9 mouse cellular contexts compared by ENCODE assay signal in the genomic region with DNA sequence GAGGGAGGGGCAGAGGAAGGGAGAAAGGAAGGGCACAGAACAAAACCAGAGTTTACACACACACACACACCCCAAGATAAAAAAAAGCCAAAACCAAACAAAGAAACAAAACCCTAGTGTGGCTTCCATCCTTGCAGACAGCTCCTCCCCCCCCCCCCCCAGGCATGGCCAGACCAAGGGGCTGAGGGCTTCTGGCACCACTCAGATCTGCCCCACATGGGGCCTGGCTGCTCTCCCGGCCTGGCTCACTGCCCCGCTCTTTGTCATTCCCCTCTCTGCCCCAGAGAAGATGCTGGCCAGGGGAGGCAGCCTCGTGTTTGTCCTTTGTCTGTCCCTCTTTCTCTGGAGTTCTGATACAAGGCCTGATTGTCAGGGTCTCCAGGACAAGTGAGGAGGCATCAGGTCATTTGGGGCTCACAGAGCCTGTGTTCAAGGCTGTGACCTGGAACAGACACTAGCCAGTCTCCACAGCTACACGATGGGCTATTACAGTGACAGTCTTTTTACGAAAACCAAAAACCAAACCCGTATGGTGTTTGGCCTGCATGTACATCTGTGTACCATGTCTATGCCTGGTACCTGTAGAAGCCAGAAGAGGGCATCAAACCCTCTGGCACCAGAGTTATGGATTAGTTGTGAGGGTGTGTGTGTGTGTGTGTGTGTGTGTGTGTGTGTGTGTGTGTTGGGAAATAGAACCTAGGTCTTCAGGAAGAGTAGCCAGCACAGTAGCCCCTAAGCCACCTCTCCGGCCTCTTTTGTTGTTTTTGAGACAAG. TPM values are rescaled to one million over a fixed set of nuclear protein-coding genes. Genes with fewer than 3 reads are reported as not detected.
DNase-seq lines count a peak whose midpoint lies in the region; ATAC-seq lines count a peak whose summit lies in the region.
"Had no signal": no experiment of that assay in that cellular context is flagged by ENCODE, and none has a peak within 500 bp of the region (broad histone marks: within the 10 kb centered on the region; RNA-seq: fewer than 3 reads in every experiment).

No protein-coding gene starts in this region.

- intact Hi-C loops in heart, postnatal 25 days (cut with DNase I): no loop called here

- no peak overlapping the region for H3K9ac ChIP-seq in hindbrain, embryonic 16.5 days (ENCODE audit: low read depth, low read length)
- no peak overlapping the region for H3K9ac ChIP-seq in midbrain, embryonic 14.5 days (replicated peaks; ENCODE audit: low read length)
- H3K9ac ChIP-seq in liver, embryonic 11.5 days (ENCODE audit: low read depth, low read length): no peak overlapping the region

- no peaks in the 10 kb centered on the region; the same call in 1 of the 2 replicates for H3K27me3 ChIP-seq in embryonic facial prominence, embryonic 10.5 days (replicated peaks; ENCODE audit: low read depth, poor library complexity, severe bottlenecking)
- H3K27me3 ChIP-seq in hindbrain, embryonic 16.5 days (replicated peaks; ENCODE audit: control insufficient read depth, insufficient read depth, low read length): no peaks in the 10 kb centered on the region
- H3K27me3 ChIP-seq in midbrain, embryonic 14.5 days (ENCODE audit: control insufficient read depth, insufficient read depth, low read length): no peaks in the 10 kb centered on the region
- H3K27me3 ChIP-seq in liver, embryonic 11.5 days (replicated peaks; ENCODE audit: control insufficient read depth, insufficient read depth, low read length): no peaks in the 10 kb centered on the region; the same call in 1 of the 2 replicates
- H3K27me3 ChIP-seq: CH12.LX had no signal

- H3K27ac ChIP-seq in embryonic facial prominence, embryonic 10.5 days (replicated peaks): peak overlapping the region; percentile 44; the same call in 1 of the 2 replicates
- H3K27ac ChIP-seq in hindbrain, embryonic 16.5 days (ENCODE audit: low read depth, low read length): peak overlapping the region; percentile 75
- H3K27ac ChIP-seq in midbrain, embryonic 14.5 days (replicated peaks; ENCODE audit: low read depth, low read length): peak overlapping the region; percentile 67
- H3K27ac ChIP-seq in liver, embryonic 11.5 days (ENCODE audit: low read depth, low read length): no peak overlapping the region

- WGBS in embryonic facial prominence, embryonic 10.5 days: 61% methylated on average over 7 of the region's 7 CpGs
- 36% methylated on average over 7 of the region's 7 CpGs for WGBS in hindbrain, embryonic 16.5 days
- 64% methylated on average over 7 of the region's 7 CpGs for WGBS in midbrain, embryonic 14.5 days
- WGBS in liver, embryonic 11.5 days: 70% methylated on average over 7 of the region's 7 CpGs

- peaks cover 11% of the 10 kb centered on the region for H3K36me3 ChIP-seq in embryonic facial prominence, embryonic 10.5 days (replicated peaks)
- H3K36me3 ChIP-seq in hindbrain, embryonic 16.5 days (ENCODE audit: control insufficient read depth, insufficient read depth, low read length): peaks cover 7% of the 10 kb centered on the region
- H3K36me3 ChIP-seq in midbrain, embryonic 14.5 days (ENCODE audit: control insufficient read depth, insufficient read depth, low read length): no peaks in the 10 kb centered on the region
- H3K36me3 ChIP-seq in liver, embryonic 11.5 days (ENCODE audit: control insufficient read depth, insufficient read depth, low read length): peaks cover 2% of the 10 kb centered on the region; the same call in 1 of the 2 replicates

- DNase-seq in heart, adult 8-10 months (ENCODE audit: low spot score): peak; percentile 55
- no peak for DNase-seq in heart, postnatal 25 days (ENCODE audit: low spot score)
- no peak for DNase-seq in embryonic facial prominence, embryonic 10.5 days (ENCODE audit: low spot score)
- peak; percentile 75 for DNase-seq in midbrain, embryonic 14.5 days
- no peak for DNase-seq in adrenal gland, adult 8-10 months
- no peak for DNase-seq in spleen, postnatal 10 days (ENCODE audit: low spot score in 2 of 2)
- no peak for DNase-seq in liver, embryonic 11.5 days (ENCODE audit: low spot score)

- no peak overlapping the region for H3K4me3 ChIP-seq in embryonic facial prominence, embryonic 10.5 days
- no peak overlapping the region for H3K4me3 ChIP-seq in hindbrain, embryonic 16.5 days (ENCODE audit: low read length)
- no peak overlapping the region for H3K4me3 ChIP-seq in midbrain, embryonic 14.5 days (replicated peaks; ENCODE audit: low read depth, low read length)
- no peak overlapping the region for H3K4me3 ChIP-seq in liver, embryonic 11.5 days (ENCODE audit: low read depth, low read length)

- ATAC-seq in hindbrain, embryonic 16.5 days: peak; percentile 84
- ATAC-seq in midbrain, embryonic 14.5 days (ENCODE audit: low FRiP score, low TSS enrichment): peak; percentile 70; the same call in 1 of the 2 replicates
- no peak for ATAC-seq in liver, embryonic 11.5 days (replicated peaks; ENCODE audit: low FRiP score)

- H3K4me2 ChIP-seq in hindbrain, embryonic 16.5 days (ENCODE audit: low read length): no peak overlapping the region
- H3K4me2 ChIP-seq in midbrain, embryonic 14.5 days (ENCODE audit: low read length): no peak overlapping the region
- H3K4me2 ChIP-seq in liver, embryonic 11.5 days: no peak overlapping the region

- peaks cover 51% of the 10 kb centered on the region for H3K4me1 ChIP-seq in embryonic facial prominence, embryonic 10.5 days
- H3K4me1 ChIP-seq in hindbrain, embryonic 16.5 days (ENCODE audit: control insufficient read depth, insufficient read depth, low read depth, low read length): peaks cover 21% of the 10 kb centered on the region
- H3K4me1 ChIP-seq in midbrain, embryonic 14.5 days (ENCODE audit: control insufficient read depth, insufficient read depth, low read length): peaks cover 7% of the 10 kb centered on the region; the same call in 1 of the 2 replicates
- peaks cover 10% of the 10 kb centered on the region for H3K4me1 ChIP-seq in liver, embryonic 11.5 days (replicated peaks; ENCODE audit: control insufficient read depth, insufficient read depth, low read length)

- H3K9me3 ChIP-seq in embryonic facial prominence, embryonic 10.5 days: no peaks in the 10 kb centered on the region
- no peaks in the 10 kb centered on the region for H3K9me3 ChIP-seq in hindbrain, embryonic 16.5 days (ENCODE audit: control insufficient read depth, low read length)
- H3K9me3 ChIP-seq in midbrain, embryonic 14.5 days (ENCODE audit: control insufficient read depth, low read length): no peaks in the 10 kb centered on the region
- no peaks in the 10 kb centered on the region for H3K9me3 ChIP-seq in liver, embryonic 11.5 days (ENCODE audit: control insufficient read depth, low read length)

RNA-seq across cellular contexts. Expression of gene Hip1r, which starts 20.0 kb away (rescaled TPM):
- total RNA-seq in heart, adult 8-10 months (2022): 10 to 100 TPM; 11.5 to 15.5 (median 13.7) TPM
- 10 to 100 TPM; 13.4 to 19.0 TPM for total RNA-seq in heart, postnatal 25 days (2021)
- polyA plus RNA-seq in embryonic facial prominence, embryonic 10.5 days (2016; fragmentation: Nextera tagmentation; extraction: Ambion mirVana): 8.5 and 10.7 TPM in 2 replicates
- 34.3 and 35.3 TPM in 2 replicates for polyA plus RNA-seq in hindbrain, embryonic 16.5 days (2015; fragmentation: Nextera tagmentation; extraction: Ambion mirVana)
- polyA plus RNA-seq in midbrain, embryonic 14.5 days (2014; fragmentation: Nextera tagmentation; extraction: Ambion mirVana): 22.5 and 24.7 TPM in 2 replicates
- 10 to 100 TPM; 13.2 to 29.8 (median 22.8) TPM for total RNA-seq in adrenal gland, adult 8-10 months (2022)
- polyA plus RNA-seq in liver, embryonic 11.5 days (2014; fragmentation: Nextera tagmentation; extraction: Ambion mirVana): 20.2 and 20.6 TPM in 2 replicates

RNA-seq across cellular contexts. Expression of gene Vps37b, which starts 38.6 kb away (rescaled TPM):
- 10 to 100 TPM; 13.7 to 24.0 (median 16.5) TPM for total RNA-seq in heart, adult 8-10 months (2022)
- total RNA-seq in heart, postnatal 25 days (2021): 10 to 100 TPM; 18.2 to 18.6 TPM
- polyA plus RNA-seq in embryonic facial prominence, embryonic 10.5 days (2016; fragmentation: Nextera tagmentation; extraction: Ambion mirVana): 43.8 and 47.6 TPM in 2 replicates
- 70.9 and 81.1 TPM in 2 replicates for polyA plus RNA-seq in hindbrain, embryonic 16.5 days (2015; fragmentation: Nextera tagmentation; extraction: Ambion mirVana)
- 58.0 and 72.4 TPM in 2 replicates for polyA plus RNA-seq in midbrain, embryonic 14.5 days (2014; fragmentation: Nextera tagmentation; extraction: Ambion mirVana)
- 100 to 1,000 TPM in 1 of 4 experiments, 10 to 100 TPM in 3; 76.1 to 101 (median 91.9) TPM for total RNA-seq in adrenal gland, adult 8-10 months (2022)
- polyA plus RNA-seq in liver, embryonic 11.5 days (2014; fragmentation: Nextera tagmentation; extraction: Ambion mirVana): 31.3 TPM in 2 replicates

Comparison
In these comparisons a context has a peak if more than half of its experiments do, and no peak if none do; other contexts are left out.
1. DNase-seq: peak in heart, adult 8-10 months (single experiment) and midbrain, embryonic 14.5 days (single experiment); none in heart, postnatal 25 days (single experiment), embryonic facial prominence, embryonic 10.5 days (single experiment), adrenal gland, adult 8-10 months (single experiment), spleen, postnatal 10 days (0 of 2) and liver, embryonic 11.5 days (single experiment).